Mouse (Mus musculus) T-cell, adult 66 days (primary cell): ENCODE results near the gene Nek10. TPM values are rescaled to one million over a fixed set of nuclear protein-coding genes. Genes with fewer than 3 reads are reported as not detected.

Experiments
- total RNA-seq, 2 experiments: library from RNA; stranded (reverse); gene quantifications; 3 replicates in 1 of 2; 4 replicates in 1 of 2; pipeline ENCODE4 v1.2.4; 2023

Gene Nek10
- total RNA-seq, result under 1 TPM in 1 of 2 experiments, not detected in 1; 0.12 TPM

DNA sequence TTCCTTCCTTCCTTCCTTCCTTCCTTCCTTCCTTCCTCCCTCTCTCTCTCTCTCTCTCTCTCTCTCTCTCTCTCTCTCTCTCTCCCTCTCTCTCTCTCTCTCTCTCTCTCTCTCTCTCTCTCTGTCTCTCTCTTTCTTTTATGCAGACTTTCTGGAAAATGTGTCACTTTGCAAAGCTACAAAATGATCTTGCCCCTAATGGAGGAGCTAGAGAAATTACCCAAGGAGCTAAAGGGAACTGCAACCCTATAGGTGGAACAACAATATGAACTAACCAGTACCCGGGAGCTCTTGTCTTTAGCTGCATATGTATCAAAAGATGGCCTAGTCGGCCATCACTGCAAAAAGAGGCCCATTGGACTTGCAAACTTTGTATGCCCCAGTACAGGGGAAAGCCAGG is at the start of gene Nek10:
Nek10 (plus strand) TSS at position 301 of the 400 bp plus-strand sequence.

Other genes with a start within 250 kb of the Nek10 start
- 10 to 100 TPM; 52.5 to 56.1 TPM for gene Slc4a7, start 101.1 kb upstream of the Nek10 start, total RNA-seq